In the genomic region with DNA sequence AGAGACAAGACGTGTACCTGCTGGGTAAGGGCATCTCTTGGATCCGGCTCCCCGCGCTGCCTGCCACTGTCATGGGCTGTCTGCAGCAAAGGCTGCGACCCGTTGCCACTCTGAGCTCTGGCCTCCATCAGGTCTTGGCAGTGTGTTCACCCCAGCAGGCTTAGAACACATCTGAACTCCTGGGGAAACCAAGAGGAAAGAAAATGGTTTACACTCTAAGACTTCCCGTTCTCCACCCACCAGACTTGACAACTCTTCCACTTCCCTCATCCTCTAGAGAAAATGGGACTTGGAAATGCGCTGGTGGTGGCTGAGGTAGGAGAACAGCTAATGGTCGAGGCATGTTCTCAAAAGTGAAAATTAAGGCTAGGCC, we compare ENCODE assay signal across 10 mouse cellular contexts. TPM values are rescaled to one million over a fixed set of nuclear protein-coding genes. Genes with fewer than 3 reads are reported as not detected.
A peak's percentile ranks its signal among the peaks of the same experiment; 100 is the strongest.
DNase-seq lines count a peak whose midpoint lies in the region; ATAC-seq lines count a peak whose summit lies in the region.
"Had no signal": no experiment of that assay in that cellular context is flagged by ENCODE, and none has a peak within 500 bp of the region (broad histone marks: within the 10 kb centered on the region; RNA-seq: fewer than 3 reads in every experiment).

No protein-coding gene starts in this region.

- H3K27ac ChIP-seq in heart, embryonic 16.5 days (ENCODE audit: low read length), result peak overlapping the region; percentile 97
- H3K27ac ChIP-seq in midbrain, embryonic 15.5 days, result peak overlapping the region; percentile 32; the same call in 1 of the 2 replicates

- DNase-seq in cerebellum, postnatal 4 days (ENCODE audit: low spot score in 2 of 2), result peak; percentile 23 to 33
- no peak for DNase-seq in cerebellum, adult 11 months
- DNase-seq in thymus, postnatal 4 days, result peak; percentile 10
- DNase-seq in thymus, postnatal 10 days (ENCODE audit: low spot score in 2 of 2), result no peak
- DNase-seq in left cerebral cortex, adult 9 months (ENCODE audit: low spot score in 2 of 2), result peak; percentile 13 to 48
- DNase-seq in spleen, postnatal 36 days (ENCODE audit: low spot score in 2 of 2), result no peak

- no peak for ATAC-seq in heart, embryonic 16.5 days (replicated peaks; ENCODE audit: extremely low read depth, insufficient read depth, low FRiP score)
- ATAC-seq in midbrain, embryonic 15.5 days (replicated peaks), result no peak

- H3K27me3 ChIP-seq in heart, embryonic 16.5 days (ENCODE audit: control insufficient read depth, insufficient read depth, low read length), result no peaks in the 10 kb centered on the region
- H3K27me3 ChIP-seq in midbrain, embryonic 15.5 days (replicated peaks), result no peaks in the 10 kb centered on the region
- H3K27me3 ChIP-seq: CH12.LX had no signal

- H3K36me3 ChIP-seq in heart, embryonic 16.5 days (ENCODE audit: control insufficient read depth, insufficient read depth), result peaks cover 9% of the 10 kb centered on the region; the same call in 1 of the 2 replicates
- H3K36me3 ChIP-seq in midbrain, embryonic 15.5 days (replicated peaks), result no peaks in the 10 kb centered on the region

- 7% methylated on average over 9 of the region's 9 CpGs for WGBS in heart, embryonic 16.5 days
- 22% methylated on average over 9 of the region's 9 CpGs for WGBS in midbrain, embryonic 15.5 days

- H3K4me2 ChIP-seq in heart, embryonic 16.5 days (ENCODE audit: low read depth, low read length), result peak overlapping the region; percentile 97
- H3K4me2 ChIP-seq in midbrain, embryonic 15.5 days, result peak overlapping the region; percentile 91

- peak overlapping the region; percentile 83 for H3K4me3 ChIP-seq in heart, embryonic 16.5 days (ENCODE audit: low read length)
- peak overlapping the region; percentile 91 for H3K4me3 ChIP-seq in midbrain, embryonic 15.5 days
- H3K4me3 ChIP-seq: erythroblast, embryonic 14.5 days had no signal

- peaks cover 27% of the 10 kb centered on the region for H3K4me1 ChIP-seq in heart, embryonic 16.5 days (ENCODE audit: control insufficient read depth, insufficient read depth, low read length)
- peaks cover 32% of the 10 kb centered on the region for H3K4me1 ChIP-seq in midbrain, embryonic 15.5 days

- no peaks in the 10 kb centered on the region for H3K9me3 ChIP-seq in heart, embryonic 16.5 days (replicated peaks; ENCODE audit: control insufficient read depth, low read length)
- no peaks in the 10 kb centered on the region for H3K9me3 ChIP-seq in midbrain, embryonic 15.5 days

- peak overlapping the region; percentile 97 for H3K9ac ChIP-seq in heart, embryonic 16.5 days (ENCODE audit: low read length)
- H3K9ac ChIP-seq in midbrain, embryonic 15.5 days, result peak overlapping the region; percentile 19; the same call in 1 of the 2 replicates

RNA-seq across cellular contexts. Expression of a gene that starts 3.0 kb away (rescaled TPM):
- 44.9 and 52.4 TPM in 2 replicates for polyA plus RNA-seq in heart, embryonic 16.5 days (2015; fragmentation: Nextera tagmentation; extraction: Ambion mirVana)
- 24.2 and 25.1 TPM in 2 replicates for polyA plus RNA-seq in midbrain, embryonic 15.5 days (2015; fragmentation: Nextera tagmentation; extraction: Ambion mirVana)
- polyA plus RNA-seq: erythroblast, embryonic 14.5 days had no signal

Comparison
In these comparisons a context has a peak if more than half of its experiments do, and no peak if none do; other contexts are left out.
1. DNase-seq: peak in cerebellum, postnatal 4 days (2 of 2), thymus, postnatal 4 days (single experiment) and left cerebral cortex, adult 9 months (2 of 2); none in cerebellum, adult 11 months (single experiment), thymus, postnatal 10 days (0 of 2) and spleen, postnatal 36 days (0 of 2).